Mouse (Mus musculus): ENCODE data around the gene Scamp2. TPM values are rescaled to one million over a fixed set of nuclear protein-coding genes. Genes with fewer than 3 reads are reported as not detected.

Scamp2 gene
- total and polyA plus RNA-seq, 2 experiments from 2014 or later = 41.2 to 47.4 TPM

DNA sequence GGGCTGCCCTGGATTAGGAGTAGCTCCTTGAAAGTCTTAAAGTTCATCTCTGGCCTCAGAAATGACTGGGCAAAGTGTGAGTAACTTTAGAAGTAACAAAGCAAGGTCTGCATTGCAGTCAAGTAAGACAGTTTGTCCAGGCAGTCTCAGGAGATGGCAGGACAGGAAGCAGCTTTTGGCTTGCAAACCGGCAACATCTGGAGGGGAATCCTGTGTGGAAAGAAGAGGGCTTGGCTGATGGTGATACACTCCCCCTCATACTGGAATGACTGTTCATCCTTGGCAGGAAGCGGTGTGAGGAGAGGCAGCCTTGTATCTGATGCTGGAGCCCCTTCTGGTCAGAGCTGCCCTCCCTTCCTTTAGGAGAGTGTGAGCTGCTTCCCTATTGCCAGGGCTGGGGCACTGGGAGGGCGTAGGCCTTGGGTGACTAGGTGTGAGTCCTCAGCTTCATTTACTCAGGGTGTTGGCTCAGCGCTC is 2.2 kb downstream of the Scamp2 start:
- H3K27ac ChIP-seq (ENCODE audit: low read depth, low read length) = no peak overlapping the region
- WGBS = 87% methylated on average over 4 of the region's 4 CpGs
- no peaks in the 10 kb centered on the region for H3K9me3 ChIP-seq (ENCODE audit: low read length)

DNA sequence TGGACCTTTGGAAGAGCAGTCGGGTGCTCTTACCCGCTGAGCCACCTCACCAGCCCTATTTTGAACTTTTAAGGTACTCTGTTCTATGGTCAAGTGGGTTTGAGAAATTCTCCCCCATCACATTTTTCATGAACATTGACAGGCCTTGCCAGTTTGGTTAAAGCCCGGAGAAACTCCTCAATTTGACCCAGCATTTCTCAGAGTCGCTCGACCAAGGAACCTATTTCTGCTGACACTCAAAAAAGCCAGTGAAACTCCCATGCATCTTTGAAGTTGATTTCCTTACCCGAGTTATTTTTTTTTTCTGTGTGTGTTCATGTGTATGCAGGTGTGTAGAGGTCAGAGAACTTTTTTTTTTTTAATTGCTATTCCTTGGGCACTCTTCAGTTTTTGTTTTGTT is 3.9 kb downstream of the Scamp2 start:
- DNase-seq (ENCODE audit: low spot score) (no peak), ATAC-seq (ENCODE audit: low FRiP score) (no peak)
- WGBS = 90% methylated on average over 6 of the region's 6 CpGs
- H3K4me1 ChIP-seq (ENCODE audit: insufficient read depth, low read length) = peaks cover 16% of the 10 kb centered on the region; the same call in 1 of the 2 replicates
- H3K9me3 ChIP-seq (ENCODE audit: low read length) = no peaks in the 10 kb centered on the region
- no peak overlapping the region for H3K9ac ChIP-seq (replicated peaks; ENCODE audit: low read length, poor library complexity, severe bottlenecking)
- no peak overlapping the region for H3K4me3 ChIP-seq (ENCODE audit: low read depth, low read length)
- no peak overlapping the region for H3K4me2 ChIP-seq (ENCODE audit: low read depth, low read length, poor library complexity, severe bottlenecking)
- H3K36me3 ChIP-seq (ENCODE audit: insufficient read depth, low read length) = peaks cover 16% of the 10 kb centered on the region
- H3K27ac ChIP-seq (ENCODE audit: low read depth, low read length) = no peak overlapping the region
- no peaks in the 10 kb centered on the region for H3K27me3 ChIP-seq (ENCODE audit: insufficient read depth, low read length)
- TF ChIP-seq CTCF (IDR thresholded peaks at IDR 0.05) = no peak

More for the DNA sequence above, 2.2 kb downstream of the Scamp2 start:
- no peak for ATAC-seq (ENCODE audit: low FRiP score)
- Histone ChIP-seq H3K4me2 (ENCODE audit: low read depth, low read length, poor library complexity, severe bottlenecking) (no peak overlapping the region), H3K4me3 (ENCODE audit: low read depth, low read length) (no peak overlapping the region), H3K27me3 (ENCODE audit: insufficient read depth, low read length) (no peaks in the 10 kb centered on the region), H3K36me3 (ENCODE audit: insufficient read depth, low read length) (peaks cover 1% of the 10 kb centered on the region), H3K9ac (replicated peaks; ENCODE audit: low read length, poor library complexity, severe bottlenecking) (0 out of 2 replicates have a peak overlapping the region, but pooled peaks have one; percentile 29), H3K4me1 (ENCODE audit: insufficient read depth, low read length) (peaks cover 16% of the 10 kb centered on the region; the same call in 1 of the 2 replicates)
- no peak for DNase-seq (ENCODE audit: low spot score)
- no peak for TF ChIP-seq CTCF (IDR thresholded peaks at IDR 0.05)

DNA sequence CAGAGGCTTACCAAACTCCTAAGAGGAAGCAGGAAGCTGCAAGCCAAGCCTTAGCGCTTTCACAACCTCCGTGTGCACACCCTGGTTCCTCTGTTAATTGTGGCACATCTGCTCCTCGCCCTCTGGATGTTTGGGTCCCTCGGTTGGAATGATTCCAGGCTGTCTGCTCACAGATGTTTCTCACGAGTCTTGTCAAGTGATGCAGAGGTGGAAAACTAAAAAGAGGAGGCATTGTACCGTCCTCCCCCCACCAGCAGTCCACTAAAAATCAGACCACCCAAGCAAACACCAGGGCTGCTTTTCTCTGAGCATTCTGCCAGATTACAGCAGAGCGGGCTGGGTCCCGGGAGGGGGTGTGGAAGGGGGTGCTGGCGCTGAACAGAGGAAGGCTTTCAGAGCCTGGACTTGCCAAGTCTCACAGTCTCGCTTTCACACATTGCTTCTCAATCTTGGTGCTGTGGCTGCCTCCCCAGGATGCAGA is 5.0 kb downstream of the Scamp2 start:
- WGBS = 48% methylated on average over 10 of the region's 10 CpGs
- no peak overlapping the region for H3K4me3 ChIP-seq (ENCODE audit: low read depth, low read length)
- peaks cover 16% of the 10 kb centered on the region for H3K36me3 ChIP-seq (ENCODE audit: insufficient read depth, low read length)
- peak; percentile 42; the same call in 1 of the 2 replicates for ATAC-seq (ENCODE audit: low FRiP score)
- H3K4me2 ChIP-seq (ENCODE audit: low read depth, low read length, poor library complexity, severe bottlenecking) = no peak overlapping the region
- no peak overlapping the region for H3K9ac ChIP-seq (replicated peaks; ENCODE audit: low read length, poor library complexity, severe bottlenecking)
- H3K4me1 ChIP-seq (ENCODE audit: insufficient read depth, low read length) = peaks cover 16% of the 10 kb centered on the region; the same call in 1 of the 2 replicates
- H3K27ac ChIP-seq (ENCODE audit: low read depth, low read length) = peak overlapping the region; percentile 52; the same call in 1 of the 2 replicates
- DNase-seq (ENCODE audit: low spot score) = peak; percentile 74
- no peaks in the 10 kb centered on the region for H3K27me3 ChIP-seq (ENCODE audit: insufficient read depth, low read length)
- H3K9me3 ChIP-seq (ENCODE audit: low read length) = no peaks in the 10 kb centered on the region
- TF ChIP-seq CTCF (IDR thresholded peaks at IDR 0.05) = no peak

DNA sequence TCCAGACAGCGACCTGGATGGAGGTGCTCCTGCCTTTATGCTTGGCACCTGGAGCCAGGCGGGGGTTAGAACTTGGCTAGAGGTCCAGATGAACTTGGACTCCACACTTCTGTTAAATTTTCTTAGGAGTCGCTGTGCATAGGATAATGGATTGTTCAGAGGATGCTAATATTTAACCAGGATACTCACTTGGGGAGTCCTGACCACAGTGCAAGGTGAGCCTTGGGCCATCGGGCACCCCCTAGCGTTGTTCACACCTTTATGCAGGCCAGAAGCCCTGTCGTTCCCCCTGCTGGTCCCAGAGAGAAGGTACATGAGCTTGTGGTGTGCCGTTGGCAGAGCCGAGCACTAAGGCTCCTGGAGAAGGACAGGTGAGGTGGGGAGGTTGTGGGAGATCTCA is 6.1 kb downstream of the Scamp2 start:
- no peak overlapping the region for H3K4me2 ChIP-seq (ENCODE audit: low read depth, low read length, poor library complexity, severe bottlenecking)

DNA sequence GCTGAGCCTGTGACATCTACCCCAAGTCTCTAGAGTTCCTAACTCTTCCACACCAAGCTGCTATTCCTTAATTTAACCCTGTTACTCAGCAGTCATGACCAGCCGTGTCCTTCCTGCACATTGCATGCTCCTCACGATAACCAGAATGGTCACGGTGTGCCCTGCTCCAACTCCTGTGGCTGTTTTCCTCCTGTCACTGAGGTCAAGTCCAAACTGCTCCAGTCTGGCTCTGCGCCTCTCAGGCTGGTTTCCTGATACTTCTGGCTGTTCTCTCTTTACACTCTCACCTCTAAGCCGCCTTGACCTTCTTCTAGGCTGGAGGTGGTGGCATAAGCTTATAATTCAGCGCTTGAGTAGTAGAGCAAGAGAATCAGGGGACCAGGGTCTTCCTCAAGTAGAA is 7.8 kb downstream of the Scamp2 start:
- no peak for ATAC-seq (ENCODE audit: low FRiP score)

More for the DNA sequence above, 6.1 kb downstream of the Scamp2 start:
- 62% methylated on average over 8 of the region's 8 CpGs for WGBS
- no peaks in the 10 kb centered on the region for H3K9me3 ChIP-seq (ENCODE audit: low read length)
- peak; percentile 44 for TF ChIP-seq CTCF (IDR thresholded peaks at IDR 0.05)
- no peak overlapping the region for H3K4me3 ChIP-seq (ENCODE audit: low read depth, low read length)
- no peak for ATAC-seq (ENCODE audit: low FRiP score)
- H3K27me3 ChIP-seq (ENCODE audit: insufficient read depth, low read length) = no peaks in the 10 kb centered on the region
- peaks cover 9% of the 10 kb centered on the region; the same call in 1 of the 2 replicates for H3K4me1 ChIP-seq (ENCODE audit: insufficient read depth, low read length)
- no peak overlapping the region for H3K27ac ChIP-seq (ENCODE audit: low read depth, low read length)
- peaks cover 16% of the 10 kb centered on the region for H3K36me3 ChIP-seq (ENCODE audit: insufficient read depth, low read length)
- DNase-seq (ENCODE audit: low spot score) = no peak
- no peak overlapping the region for H3K9ac ChIP-seq (replicated peaks; ENCODE audit: low read length, poor library complexity, severe bottlenecking)

DNA sequence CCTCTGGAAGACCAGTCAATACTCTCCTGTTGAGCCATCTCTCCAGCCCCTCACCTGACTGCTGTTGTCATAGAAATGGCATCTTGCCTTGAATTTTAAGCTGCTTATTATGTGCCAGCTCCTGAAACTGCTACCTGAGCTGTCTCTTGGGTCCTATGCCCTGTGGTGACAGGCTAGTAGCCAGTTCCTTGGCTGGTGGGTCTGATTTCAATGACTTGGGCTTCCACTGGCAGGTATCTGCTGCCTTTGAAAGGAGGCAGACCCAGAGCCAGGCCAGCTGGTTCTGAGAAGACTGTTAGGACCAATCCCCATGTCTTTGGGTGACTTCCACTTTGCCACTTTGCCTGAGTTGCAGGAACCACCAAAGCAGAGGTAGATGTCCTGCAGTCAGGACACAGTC is 13.7 kb downstream of the Scamp2 start:
- Histone ChIP-seq H3K27me3 (ENCODE audit: insufficient read depth, low read length) (no peaks in the 10 kb centered on the region), H3K4me3 (ENCODE audit: low read depth, low read length) (no peak overlapping the region), H3K4me2 (ENCODE audit: low read depth, low read length, poor library complexity, severe bottlenecking) (no peak overlapping the region), H3K4me1 (ENCODE audit: insufficient read depth, low read length) (no peaks in the 10 kb centered on the region), H3K9me3 (ENCODE audit: low read length) (no peaks in the 10 kb centered on the region), H3K36me3 (ENCODE audit: insufficient read depth, low read length) (peaks cover 25% of the 10 kb centered on the region), H3K9ac (replicated peaks; ENCODE audit: low read length, poor library complexity, severe bottlenecking) (no peak overlapping the region), H3K27ac (ENCODE audit: low read depth, low read length) (no peak overlapping the region)
- DNase-seq (ENCODE audit: low spot score) (no peak), ATAC-seq (ENCODE audit: low FRiP score) (no peak)
- TF ChIP-seq CTCF (IDR thresholded peaks at IDR 0.05) = no peak

More for the DNA sequence above, 7.8 kb downstream of the Scamp2 start:
- TF ChIP-seq CTCF (IDR thresholded peaks at IDR 0.05) = no peak
- peaks cover 16% of the 10 kb centered on the region for H3K36me3 ChIP-seq (ENCODE audit: insufficient read depth, low read length)
- no peaks in the 10 kb centered on the region for H3K27me3 ChIP-seq (ENCODE audit: insufficient read depth, low read length)
- H3K4me3 ChIP-seq (ENCODE audit: low read depth, low read length) = no peak overlapping the region
- H3K27ac ChIP-seq (ENCODE audit: low read depth, low read length) = no peak overlapping the region
- no peak for DNase-seq (ENCODE audit: low spot score)
- no peaks in the 10 kb centered on the region for H3K9me3 ChIP-seq (ENCODE audit: low read length)
- 0 out of 2 replicates have a peak, but pooled peaks cover 2% of the 10 kb centered on the region for H3K4me1 ChIP-seq (ENCODE audit: insufficient read depth, low read length)
- no peak overlapping the region for H3K4me2 ChIP-seq (ENCODE audit: low read depth, low read length, poor library complexity, severe bottlenecking)
- H3K9ac ChIP-seq (replicated peaks; ENCODE audit: low read length, poor library complexity, severe bottlenecking) = no peak overlapping the region
- WGBS = 96% methylated on average over 6 of the region's 6 CpGs

Measured in midbrain, postnatal 0 days (tissue).